ENCODE assay signal across 8 mouse cellular contexts in the genomic region with DNA sequence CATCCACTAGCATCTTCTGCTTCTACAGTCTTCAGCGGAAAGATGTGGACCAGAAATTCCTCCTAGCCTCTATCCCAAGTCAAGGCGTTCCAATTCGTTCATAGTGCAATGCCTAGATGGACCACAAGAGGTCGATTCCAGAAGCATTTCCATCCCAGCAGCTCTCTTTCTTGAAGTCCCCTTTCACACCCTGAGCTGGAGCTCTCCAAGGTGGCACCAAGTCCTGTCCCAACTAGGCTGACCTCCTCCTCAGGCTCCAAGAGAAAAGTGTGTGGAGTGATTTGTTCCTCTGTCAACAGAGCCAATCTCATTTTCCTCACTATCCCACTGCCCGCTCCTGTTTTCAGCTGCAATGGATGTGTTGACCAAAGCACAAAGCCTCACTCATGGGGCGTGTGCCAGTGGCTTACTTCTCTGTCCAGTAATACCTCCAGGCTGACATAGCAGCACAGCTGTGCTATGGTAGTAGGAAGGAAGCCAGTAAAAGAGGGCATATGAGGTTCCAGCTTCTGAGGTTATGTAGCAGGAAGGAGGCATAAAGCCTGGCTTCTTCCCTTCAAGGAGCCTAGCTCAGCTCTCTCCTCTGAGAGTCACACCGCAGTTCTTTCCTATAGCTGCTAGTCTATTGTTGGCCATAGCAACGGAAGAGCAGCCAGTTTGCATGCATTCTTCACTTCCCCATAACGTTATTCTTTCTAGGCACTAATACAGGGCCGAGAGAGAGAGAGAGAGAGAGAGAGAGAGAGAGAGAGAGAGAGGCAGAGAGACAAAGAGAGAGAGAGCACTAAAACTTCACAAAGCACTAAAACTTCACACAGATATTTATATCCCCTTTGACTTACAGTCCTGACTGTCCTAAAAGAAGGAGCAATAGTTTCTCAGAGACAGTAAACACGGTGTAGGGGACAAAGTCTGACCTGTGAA. TPM values are rescaled to one million over a fixed set of nuclear protein-coding genes. Genes with fewer than 3 reads are reported as not detected.
DNase-seq lines count a peak whose midpoint lies in the region; ATAC-seq and TF ChIP-seq lines count a peak whose summit lies in the region.

No protein-coding gene starts in this region.

- DNase-seq in adrenal gland, adult (ENCODE audit: inconsistent age in 2 of 2, low spot score in 1 of 2) = peak; percentile 61 to 87
- no peak for DNase-seq in adrenal gland, adult 8-10 months
- peak; percentile 55 for DNase-seq in urinary bladder, postnatal 14 days (ENCODE audit: low spot score)
- no peak for DNase-seq in urinary bladder, adult 18-20 months (ENCODE audit: low spot score in 2 of 2)
- DNase-seq in fibroblast of lung, adult 2 months (ENCODE audit: low read depth) = peak; percentile 62
- DNase-seq in liver, postnatal 0 days = peak; percentile 46
- DNase-seq in skeletal muscle tissue, adult 2 months (ENCODE audit: low read depth, low spot score) = peak; percentile 28

- ATAC-seq in kidney, embryonic 15.5 days (replicated peaks; ENCODE audit: low FRiP score) = no peak
- no peak for ATAC-seq in liver, postnatal 0 days

- H3K9ac ChIP-seq in kidney, embryonic 15.5 days = no peak overlapping the region
- H3K9ac ChIP-seq in liver, postnatal 0 days (replicated peaks) = no peak overlapping the region

- no peak overlapping the region for H3K27ac ChIP-seq in kidney, embryonic 15.5 days
- H3K27ac ChIP-seq in liver, postnatal 0 days (ENCODE audit: low read depth) = no peak overlapping the region

- peak; percentile 73 for TF ChIP-seq CTCF in liver, postnatal 0 days (IDR thresholded peaks at IDR 0.05; ENCODE audit: low read depth)

- WGBS in kidney, embryonic 15.5 days = 34% methylated on average over 11 of the region's 11 CpGs
- WGBS in liver, postnatal 0 days (ENCODE audit: insufficient replicate concordance) = 26% methylated on average over 11 of the region's 11 CpGs

- no peak overlapping the region for H3K4me3 ChIP-seq in kidney, embryonic 15.5 days (replicated peaks)
- no peak overlapping the region for H3K4me3 ChIP-seq in liver, postnatal 0 days (ENCODE audit: low read depth, low read length)

- H3K4me2 ChIP-seq in kidney, embryonic 15.5 days = peak overlapping the region; percentile 60; the same call in 1 of the 2 replicates
- H3K4me2 ChIP-seq in liver, postnatal 0 days (ENCODE audit: low read depth, low read length) = peak overlapping the region; percentile 88; the same call in 1 of the 2 replicates

- H3K36me3 ChIP-seq in kidney, embryonic 15.5 days = no peaks in the 10 kb centered on the region
- no peaks in the 10 kb centered on the region for H3K36me3 ChIP-seq in liver, postnatal 0 days (replicated peaks; ENCODE audit: insufficient read depth, low read length)

- no peaks in the 10 kb centered on the region for H3K9me3 ChIP-seq in kidney, embryonic 15.5 days (replicated peaks)
- H3K9me3 ChIP-seq in liver, postnatal 0 days (ENCODE audit: low read length) = no peaks in the 10 kb centered on the region

- TF ChIP-seq EP300 in liver, postnatal 0 days (IDR thresholded peaks at IDR 0.05; ENCODE audit: low read depth) = no peak

- H3K27me3 ChIP-seq in kidney, embryonic 15.5 days = peaks cover 35% of the 10 kb centered on the region
- 0 out of 2 replicates have a peak, but pooled peaks cover 4% of the 10 kb centered on the region for H3K27me3 ChIP-seq in liver, postnatal 0 days (ENCODE audit: insufficient read depth, low read length)

- peaks cover 13% of the 10 kb centered on the region for H3K4me1 ChIP-seq in kidney, embryonic 15.5 days
- peaks cover 8% of the 10 kb centered on the region; the same call in 1 of the 2 replicates for H3K4me1 ChIP-seq in liver, postnatal 0 days (ENCODE audit: insufficient read depth)

RNA-seq across cellular contexts. Expression of a gene that starts 2.0 kb away (rescaled TPM):
- 10 to 100 TPM; 50.6 to 78.2 (median 63.1) TPM for total RNA-seq in adrenal gland, adult 8-10 months (2022)
- 15.0 and 20.5 TPM in 2 replicates for polyA plus RNA-seq in kidney, embryonic 15.5 days (2015; fragmentation: Nextera tagmentation; extraction: Ambion mirVana)
- polyA plus RNA-seq in liver, postnatal 0 days (2015; fragmentation: Nextera tagmentation; extraction: Ambion mirVana) = 5.0 and 5.1 TPM in 2 replicates

RNA-seq across cellular contexts. Expression of a gene that starts 49.9 kb away (rescaled TPM):
- 1 to 10 TPM; 3.1 to 6.8 (median 4.0) TPM for total RNA-seq in adrenal gland, adult 8-10 months (2022)
- 0.44 TPM in 1 of 2 replicates, not detected in the other for polyA plus RNA-seq in kidney, embryonic 15.5 days (2015; fragmentation: Nextera tagmentation; extraction: Ambion mirVana)
- polyA plus RNA-seq in liver, postnatal 0 days (2015; fragmentation: Nextera tagmentation; extraction: Ambion mirVana) = not detected in 2 replicates

RNA-seq across cellular contexts. Expression of a gene that starts 51.5 kb away (rescaled TPM):
- total RNA-seq in adrenal gland, adult 8-10 months (2022) = 10 to 100 TPM; 11.0 to 23.6 (median 14.4) TPM
- 16.6 and 18.3 TPM in 2 replicates for polyA plus RNA-seq in kidney, embryonic 15.5 days (2015; fragmentation: Nextera tagmentation; extraction: Ambion mirVana)
- polyA plus RNA-seq in liver, postnatal 0 days (2015; fragmentation: Nextera tagmentation; extraction: Ambion mirVana) = 9.2 and 10.6 TPM in 2 replicates

RNA-seq across cellular contexts. Expression of a gene that starts 57.2 kb away (rescaled TPM):
- 100 to 1,000 TPM in 2 of 4 experiments, 10 to 100 TPM in 2; 86.1 to 115 (median 101) TPM for total RNA-seq in adrenal gland, adult 8-10 months (2022)
- 46.1 and 53.2 TPM in 2 replicates for polyA plus RNA-seq in kidney, embryonic 15.5 days (2015; fragmentation: Nextera tagmentation; extraction: Ambion mirVana)
- 23.1 and 25.9 TPM in 2 replicates for polyA plus RNA-seq in liver, postnatal 0 days (2015; fragmentation: Nextera tagmentation; extraction: Ambion mirVana)

Comparison
In these comparisons a context has a peak if more than half of its experiments do, and no peak if none do; other contexts are left out.
1. DNase-seq: peak in adrenal gland, adult (2 of 2), urinary bladder, postnatal 14 days (single experiment), fibroblast of lung, adult 2 months (single experiment), liver, postnatal 0 days (single experiment) and skeletal muscle tissue, adult 2 months (single experiment); none in adrenal gland, adult 8-10 months (single experiment) and urinary bladder, adult 18-20 months (0 of 2).